Mouse (Mus musculus): ENCODE measurements at regions not wholly inside any gene's neighbourhood (a gene's known extent, or its start where the extent isn't known, plus 50 kb on each side); places are given as distances from the start of the nearest gene placed in this dataset.

- Histone ChIP-seq H3K9me3 (replicated peaks; ENCODE audit: insufficient read depth, low read length) (no peaks in the 10 kb centered on the region), H3K9ac (ENCODE audit: control insufficient read depth, low read depth, low read length, poor library complexity, severe bottlenecking) (no peak overlapping the region), H3K27me3 (ENCODE audit: control insufficient read depth in 1 of 2, insufficient read depth in 2 of 2, low read length in 2 of 2) (no peaks in the 10 kb centered on the region; a peak in 1 of 4 replicates), H3K79me2 (ENCODE audit: control insufficient read depth, insufficient read depth, low read length, poor library complexity) (no peaks in the 10 kb centered on the region), H3K4me1 (ENCODE audit: control insufficient read depth in 1 of 2, insufficient read depth in 2 of 2, low read length in 2 of 2) (no peaks in the 10 kb centered on the region), H3K27ac (ENCODE audit: control insufficient read depth, low read depth, low read length) (no peak overlapping the region), H3K36me3 (ENCODE audit: control insufficient read depth in 1 of 2, insufficient read depth in 2 of 2, low read length in 2 of 2) (no peaks in the 10 kb centered on the region), H3K4me3 (ENCODE audit: control insufficient read depth in 1 of 2, insufficient read depth in 1 of 2, low read depth in 2 of 2, low read length in 2 of 2) (no peak overlapping the region)
- no peak for TF ChIP-seq NRF1 (IDR thresholded peaks at IDR 0.05; ENCODE audit: insufficient read depth, low read depth, low read length, poor library complexity, severe bottlenecking)
- no peak for TF ChIP-seq POLR2AphosphoS5 (IDR thresholded peaks at IDR 0.05; ENCODE audit: borderline replicate concordance, low read depth, low read length)
- no peak for TF ChIP-seq RCOR1 (IDR thresholded peaks at IDR 0.05; ENCODE audit: low read depth, low read length)
- TF ChIP-seq ZNF384 (IDR thresholded peaks at IDR 0.05; ENCODE audit: low read depth, low read length): no peak
- no peak for TF ChIP-seq MYB (IDR thresholded peaks at IDR 0.05; ENCODE audit: low read depth, low read length)
- TF ChIP-seq MYC (IDR thresholded peaks at IDR 0.05; ENCODE audit: low read depth, low read length): no peak
- no peak for TF ChIP-seq KAT2A (conservative IDR thresholded peaks at IDR 0.05; ENCODE audit: low read depth, low read length)
- no peak for TF ChIP-seq USF2 (IDR thresholded peaks at IDR 0.05; ENCODE audit: borderline replicate concordance in 1 of 2, insufficient read depth in 1 of 2, low read depth in 1 of 2, low read length in 2 of 2)
- DNase-seq (ENCODE audit: low read depth, low spot score): no peak
Measured at GRCm38 (mm10) chr12:13052845-13053623, 111.3 kb upstream of the Mycn start.

GRCm38 (mm10) chr12:13052164-13052563 is 110.5 kb upstream of the Mycn start:
- no peaks in the 10 kb centered on the region for H3K27me3 ChIP-seq (ENCODE audit: control insufficient read depth in 1 of 2, insufficient read depth in 2 of 2, low read length in 2 of 2)
- H3K27ac ChIP-seq (ENCODE audit: control insufficient read depth, low read depth, low read length): no peak overlapping the region
- no peaks in the 10 kb centered on the region for H3K4me1 ChIP-seq (ENCODE audit: control insufficient read depth in 1 of 2, insufficient read depth in 2 of 2, low read length in 2 of 2)
- no peak overlapping the region for H3K4me3 ChIP-seq (ENCODE audit: control insufficient read depth in 1 of 2, insufficient read depth in 1 of 2, low read depth in 2 of 2, low read length in 2 of 2)
- no peak overlapping the region for H3K9ac ChIP-seq (ENCODE audit: control insufficient read depth, low read depth, low read length, poor library complexity, severe bottlenecking)
- DNase-seq (ENCODE audit: low read depth, low spot score): no peak
- H3K36me3 ChIP-seq (ENCODE audit: control insufficient read depth in 1 of 2, insufficient read depth in 2 of 2, low read length in 2 of 2): no peaks in the 10 kb centered on the region
- no peak for TF ChIP-seq SIN3A (IDR thresholded peaks at IDR 0.05; ENCODE audit: low read length)
- TF ChIP-seq ZC3H11A (IDR thresholded peaks at IDR 0.05; ENCODE audit: low read depth, low read length): no peak
- TF ChIP-seq CTCF (IDR thresholded peaks at IDR 0.05 in 2 of 3, conservative IDR thresholded peaks at IDR 0.05 in 1 of 3; ENCODE audit: control insufficient read depth in 1 of 3, insufficient read depth in 1 of 3, low read depth in 2 of 3, low read length in 3 of 3, poor library complexity in 1 of 3, severe bottlenecking in 1 of 3): no peak
- TF ChIP-seq USF2 (IDR thresholded peaks at IDR 0.05; ENCODE audit: borderline replicate concordance in 1 of 2, insufficient read depth in 1 of 2, low read depth in 1 of 2, low read length in 2 of 2): no peak
- TF ChIP-seq RCOR1 (IDR thresholded peaks at IDR 0.05; ENCODE audit: low read depth, low read length): no peak
- no peak for TF ChIP-seq POLR2AphosphoS2 (IDR thresholded peaks at IDR 0.05; ENCODE audit: low read length)
- TF ChIP-seq TCF12 (IDR thresholded peaks at IDR 0.05; ENCODE audit: low read depth, low read length): no peak
- no peak for TF ChIP-seq SMC3 (IDR thresholded peaks at IDR 0.05; ENCODE audit: low read depth, low read length)
- no peak for TF ChIP-seq E2F4 (IDR thresholded peaks at IDR 0.05; ENCODE audit: borderline replicate concordance, low read depth, low read length)
- no peak for TF ChIP-seq ZKSCAN1 (IDR thresholded peaks at IDR 0.05; ENCODE audit: low read depth, low read length)
- TF ChIP-seq KAT2A (conservative IDR thresholded peaks at IDR 0.05; ENCODE audit: low read depth, low read length): no peak
- TF ChIP-seq ELF1 (IDR thresholded peaks at IDR 0.05; ENCODE audit: low read depth, low read length): no peak
- no peak for TF ChIP-seq ZMIZ1 (IDR thresholded peaks at IDR 0.05; ENCODE audit: low read depth, low read length)
- no peak for TF ChIP-seq MYC (IDR thresholded peaks at IDR 0.05; ENCODE audit: low read depth, low read length)
- no peak for TF ChIP-seq MAZ (IDR thresholded peaks at IDR 0.05; ENCODE audit: low read depth, low read length)
- no peak for TF ChIP-seq POLR2AphosphoS5 (IDR thresholded peaks at IDR 0.05; ENCODE audit: borderline replicate concordance, low read depth, low read length)
- no peak for TF ChIP-seq CHD1 (IDR thresholded peaks at IDR 0.05; ENCODE audit: low read depth, low read length)
- TF ChIP-seq GATA1 (IDR thresholded peaks at IDR 0.05; ENCODE audit: low read depth, low read length): no peak
- H3K9me3 ChIP-seq (replicated peaks; ENCODE audit: insufficient read depth, low read length): no peaks in the 10 kb centered on the region
- no peaks in the 10 kb centered on the region for H3K79me2 ChIP-seq (ENCODE audit: control insufficient read depth, insufficient read depth, low read length, poor library complexity)

Measured in MEL (cell line).